Mouse (Mus musculus) embryonic fibroblast, embryonic 13.5 days (primary cell): ENCODE measurements around the gene Atat1. TPM values are rescaled to one million over a fixed set of nuclear protein-coding genes. Genes with fewer than 3 reads are reported as not detected.

Experiments used
- H3K27ac ChIP-seq: 2 replicates; pipeline ENCODE4 v1.5.1; 2012; ENCODE audit warnings: low read length, control low read depth, inconsistent platforms; ENCODE audit not compliant: insufficient read depth
- H3K4me1 ChIP-seq: 2 replicates; pipeline ENCODE4 v1.6.1; 2011; ENCODE audit warnings: low read length; ENCODE audit not compliant: control insufficient read depth, insufficient read depth
- H3K4me3 ChIP-seq: 2 replicates; pipeline ENCODE4 v1.5.1; 2011; ENCODE audit warnings: mild to moderate bottlenecking, control low read depth, low read length; ENCODE audit not compliant: insufficient read depth
- CTCF ChIP-seq: IDR thresholded peaks from 2 replicates; pipeline ENCODE4 v1.5.1; 2011; ENCODE audit warnings: mild to moderate bottlenecking, control low read depth, low read length, moderate library complexity, borderline replicate concordance; ENCODE audit not compliant: insufficient read depth
- POLR2A ChIP-seq: IDR thresholded peaks from 2 replicates; pipeline ENCODE4 v1.6.1; 2011; ENCODE audit warnings: low read depth, mild to moderate bottlenecking, control low read depth, low read length, moderate library complexity
- polyA plus RNA-seq: library from polyadenylated mRNA; stranded (reverse); fragments of >200 nt; gene quantifications from 2 replicates; pipeline ENCODE4 v1.2.4, GENCODE M21; 2011; ENCODE audit warnings: low read depth; ENCODE audit not compliant: missing spikeins, insufficient read length

Atat1 gene
- polyA plus RNA-seq, 1 experiment: 34.7 TPM

DNA sequence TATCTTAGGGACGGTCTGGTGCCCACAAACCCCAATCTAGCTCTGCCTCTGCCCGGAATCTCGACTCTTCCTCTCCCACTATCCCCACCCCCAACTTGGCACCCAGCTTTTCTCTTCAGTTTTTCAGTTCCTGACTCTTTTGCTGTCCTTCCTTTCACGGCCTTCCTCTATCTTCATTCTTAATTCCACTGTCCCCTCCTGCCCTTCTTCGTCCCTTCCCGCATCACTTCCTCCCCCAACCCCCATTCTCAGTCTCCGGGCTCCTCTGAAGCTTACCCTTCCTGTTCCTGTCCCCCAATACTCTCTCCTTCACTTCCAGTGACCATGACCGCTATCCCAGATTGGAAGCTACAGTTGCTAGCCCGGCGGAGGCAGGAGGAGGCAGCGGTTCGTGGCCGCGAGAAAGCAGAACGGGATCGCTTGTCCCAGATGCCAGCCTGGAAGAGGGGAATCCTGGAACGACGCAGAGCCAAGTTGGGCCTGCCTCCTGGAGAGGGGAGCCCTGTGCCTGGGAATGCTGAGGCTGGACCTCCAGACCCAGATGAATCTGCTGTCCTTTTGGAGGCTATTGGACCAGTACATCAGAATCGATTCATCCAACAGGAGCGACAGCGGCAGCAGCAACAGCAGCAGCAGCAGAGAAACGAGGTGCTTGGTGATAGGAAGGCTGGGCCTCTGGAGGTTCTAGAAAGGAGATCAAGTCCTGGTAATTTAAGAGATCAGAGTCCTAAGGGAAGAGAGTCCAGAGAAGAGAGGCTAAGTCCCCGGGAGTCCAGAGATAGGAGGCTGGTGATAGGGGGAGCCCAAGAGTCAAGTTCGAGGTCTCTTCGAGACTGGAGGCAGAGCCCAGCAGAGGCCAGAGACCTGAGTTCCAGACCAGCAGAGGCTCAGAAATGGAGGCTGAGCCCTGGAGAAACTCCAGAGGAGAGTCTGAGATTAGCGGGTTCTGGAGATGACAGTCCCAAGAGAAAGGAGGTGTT lies 42.7 kb downstream of the Atat1 start:
- TF ChIP-seq POLR2A (0 out of 2 replicates have a peak, but pooled peaks have one; percentile 11), CTCF (no peak)
- peaks cover 7% of the 10 kb centered on the region; the same call in 1 of the 2 replicates for H3K4me1 ChIP-seq
- H3K27ac ChIP-seq: peak overlapping the region; percentile 99
- peak overlapping the region; percentile 95 for H3K4me3 ChIP-seq

DNA sequence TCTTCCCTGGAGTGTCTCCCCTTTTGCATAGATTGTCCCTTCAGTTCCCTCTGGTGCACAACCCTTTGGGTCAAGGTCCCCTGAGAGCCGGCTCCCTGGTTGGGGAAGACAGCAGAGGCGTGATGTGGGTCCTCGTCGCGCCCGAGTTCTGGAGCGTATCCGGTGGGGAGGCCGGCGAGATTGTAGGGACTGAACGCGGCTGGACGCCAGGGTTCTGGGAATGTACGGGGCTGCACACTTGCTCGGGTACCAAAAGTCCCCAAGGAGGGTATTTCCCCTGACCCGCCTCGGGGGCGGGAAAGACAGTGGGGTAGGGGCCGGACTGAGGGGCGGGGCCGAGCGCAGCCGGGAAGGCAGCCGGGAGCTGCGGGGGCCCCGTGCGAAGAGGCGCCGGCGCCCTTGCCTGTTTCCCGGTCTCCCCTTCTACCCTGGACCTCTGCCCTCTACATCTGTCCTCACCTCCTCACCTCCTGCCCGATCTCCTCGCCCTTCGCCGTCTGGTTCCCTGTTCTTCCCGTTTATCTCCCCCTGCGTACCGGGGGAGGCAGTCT lies 43.5 kb downstream of the Atat1 start:
- TF ChIP-seq POLR2A (peak; percentile 77), CTCF (no peak)
- Histone ChIP-seq H3K4me1 (peaks cover 9% of the 10 kb centered on the region), H3K4me3 (peak overlapping the region; percentile 95), H3K27ac (peak overlapping the region; percentile 99)

DNA sequence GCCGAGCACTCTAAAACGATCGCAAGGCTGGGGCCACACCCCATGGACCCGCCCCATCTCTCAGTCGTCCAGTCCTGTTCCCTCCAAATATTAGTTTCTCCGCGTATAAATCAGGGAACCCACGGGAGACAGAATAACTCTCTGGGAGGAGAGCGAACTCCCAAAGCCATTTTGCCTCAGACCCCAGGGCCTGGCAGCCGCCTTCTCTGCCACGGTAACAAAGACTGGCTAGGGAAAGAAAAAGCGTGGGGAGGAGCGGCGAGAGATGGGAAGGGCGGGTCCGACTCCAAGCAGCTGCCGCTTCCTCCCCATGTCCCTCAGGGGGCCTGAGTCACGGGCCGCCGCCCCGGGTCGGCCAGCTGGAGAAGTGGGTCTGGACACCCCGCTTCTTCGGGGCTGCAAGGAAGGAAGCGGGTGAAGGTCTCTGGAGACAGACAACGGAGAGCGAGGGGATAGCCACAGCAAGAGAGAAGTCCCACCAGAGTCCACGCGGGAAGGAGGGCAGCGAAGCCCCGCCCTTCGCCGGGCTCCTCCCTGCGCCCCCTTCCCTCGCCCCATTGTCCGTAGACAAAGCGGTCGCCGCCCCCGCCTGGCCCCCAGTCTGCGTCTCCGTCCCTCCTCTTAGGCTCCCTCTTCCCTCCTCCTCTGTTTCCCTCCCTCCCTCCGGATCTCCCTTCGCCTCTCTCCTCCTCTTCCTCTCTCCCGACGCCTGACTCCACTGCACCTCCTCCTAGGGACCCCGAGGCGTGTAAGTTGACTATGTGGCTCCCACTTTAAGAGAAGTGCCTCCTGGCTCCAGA lies 44.2 kb downstream of the Atat1 start, which contains the start of gene Ppp1r18:
Gene Ppp1r18, plus strand, starts transcription at position 113 of the 800 bp plus-strand sequence.
- Histone ChIP-seq H3K4me1 (peaks cover 9% of the 10 kb centered on the region), H3K27ac (peak within 1 kb of the TSS; percentile 99), H3K4me3 (peak within 1 kb of the TSS; percentile 95)
- TF ChIP-seq POLR2A: peak; percentile 88
- TF ChIP-seq CTCF: no peak

DNA sequence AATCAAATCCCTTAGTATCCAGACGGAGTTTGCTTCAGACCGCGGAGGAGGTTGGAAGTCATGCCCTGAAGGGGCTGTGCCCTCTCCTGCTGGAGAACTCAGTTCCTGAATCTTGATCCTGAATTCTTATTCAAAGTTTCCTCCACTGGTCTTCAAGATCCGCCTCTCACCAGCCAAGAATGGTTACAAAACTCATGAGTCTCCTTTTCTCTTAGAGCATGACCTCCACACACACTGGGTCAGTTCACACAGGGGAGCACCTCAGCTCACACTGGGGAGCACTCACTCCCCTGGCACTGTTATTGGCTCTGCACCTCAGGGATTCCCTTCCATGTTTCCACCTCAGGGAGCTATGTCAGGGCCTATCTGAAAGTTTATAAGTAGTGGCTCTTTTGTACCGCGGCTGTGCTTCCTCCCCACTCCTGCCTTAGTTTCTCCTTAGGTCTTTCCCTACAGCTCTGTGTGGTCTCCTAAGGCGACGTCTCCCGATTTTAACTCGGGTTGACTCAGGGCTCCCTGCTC lies 45.0 kb downstream of the Atat1 start:
- Histone ChIP-seq H3K4me1 (peaks cover 12% of the 10 kb centered on the region), H3K4me3 (peak overlapping the region; percentile 95), H3K27ac (peak overlapping the region; percentile 99)
- peak; percentile 46; the same call in 1 of the 2 replicates for TF ChIP-seq POLR2A
- no peak for TF ChIP-seq CTCF

DNA sequence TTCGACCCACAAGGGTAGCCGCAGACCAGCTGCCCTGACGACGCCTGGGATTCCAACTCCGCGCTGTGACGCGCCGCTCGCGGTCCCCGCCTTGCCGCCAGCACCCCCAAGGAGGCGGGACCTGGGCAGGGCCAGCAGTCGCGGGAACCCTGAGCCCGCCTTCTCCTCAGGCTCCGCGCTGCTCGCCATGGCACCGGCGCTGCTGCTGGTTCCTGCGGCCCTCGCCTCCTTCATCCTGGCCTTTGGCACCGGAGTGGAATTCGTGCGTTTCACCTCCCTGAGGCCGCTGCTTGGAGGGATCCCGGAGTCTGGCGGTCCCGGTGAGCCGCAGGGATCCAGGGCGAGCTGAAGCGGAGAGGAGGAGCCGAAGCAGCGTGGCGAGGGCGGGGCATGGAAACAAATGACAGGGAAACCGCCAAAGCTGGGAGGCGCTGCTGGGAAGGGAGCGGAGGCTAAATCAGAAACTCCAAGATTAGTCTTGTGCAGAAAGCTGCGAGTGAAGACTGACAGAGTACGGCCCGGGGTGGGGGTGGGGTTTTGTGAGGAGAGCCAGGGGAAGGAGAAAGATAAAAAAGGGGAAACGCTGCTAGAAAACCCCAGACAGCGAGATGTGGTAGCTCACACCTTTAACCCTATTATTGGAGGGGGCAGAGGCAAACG lies 48.5 kb downstream of the Atat1 start, which contains the start of gene Nrm:
Gene Nrm, plus strand, starts transcription at position 121 of the 660 bp plus-strand sequence.
- H3K4me3 ChIP-seq: peak within 1 kb of the TSS; percentile 70
- H3K27ac ChIP-seq: peak within 1 kb of the TSS; percentile 81
- TF ChIP-seq CTCF (no peak; the same call in 1 of the 2 replicates), POLR2A (peak; percentile 76)
- peaks cover 12% of the 10 kb centered on the region for H3K4me1 ChIP-seq

DNA sequence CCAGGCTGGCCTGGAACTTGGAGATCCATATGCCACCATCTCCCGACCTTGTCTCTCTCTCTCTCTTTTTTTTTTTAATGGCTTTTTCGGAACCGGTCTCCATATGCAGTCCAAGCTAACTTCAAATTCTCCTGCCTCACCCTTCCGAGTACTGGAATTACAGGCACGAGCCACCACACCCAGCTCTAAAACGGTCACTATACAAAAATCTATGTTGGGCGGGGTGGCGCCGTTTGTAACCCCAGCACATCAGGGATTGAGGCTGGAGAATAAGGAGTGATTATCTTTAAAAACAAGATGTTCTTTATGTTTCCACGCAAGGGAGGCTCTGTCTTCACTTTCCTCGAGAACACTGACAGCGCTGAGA lies 49.1 kb downstream of the Atat1 start:
- TF ChIP-seq POLR2A: no peak; the same call in 1 of the 2 replicates
- TF ChIP-seq CTCF: no peak
- peaks cover 12% of the 10 kb centered on the region for H3K4me1 ChIP-seq
- 0 out of 2 replicates have a peak overlapping the region, but pooled peaks have one; percentile 70 for H3K4me3 ChIP-seq
- H3K27ac ChIP-seq: peak overlapping the region; percentile 77

DNA sequence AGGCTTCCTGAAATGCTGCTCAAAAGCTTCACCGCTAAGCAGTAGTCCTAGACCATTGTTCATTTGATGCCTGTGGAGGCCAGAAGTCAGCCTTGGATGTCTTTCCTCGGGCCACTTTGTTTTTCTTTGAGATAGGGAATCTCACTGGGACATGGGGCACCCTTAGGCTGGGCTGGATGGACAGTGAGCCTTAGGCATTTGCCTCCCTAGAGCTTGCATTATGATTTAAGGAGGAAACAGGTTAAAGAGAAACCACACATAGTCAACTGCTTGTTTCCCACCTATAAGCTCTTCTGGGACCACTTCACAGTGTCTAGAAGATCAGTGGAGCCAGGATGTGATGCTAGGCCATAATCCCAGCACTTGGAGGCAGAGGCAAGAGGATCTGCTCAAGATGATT lies 50.0 kb downstream of the Atat1 start:
- Histone ChIP-seq H3K4me1 (peaks cover 9% of the 10 kb centered on the region), H3K4me3 (no peak overlapping the region), H3K27ac (no peak overlapping the region)
- no peak for TF ChIP-seq CTCF
- TF ChIP-seq POLR2A: no peak

DNA sequence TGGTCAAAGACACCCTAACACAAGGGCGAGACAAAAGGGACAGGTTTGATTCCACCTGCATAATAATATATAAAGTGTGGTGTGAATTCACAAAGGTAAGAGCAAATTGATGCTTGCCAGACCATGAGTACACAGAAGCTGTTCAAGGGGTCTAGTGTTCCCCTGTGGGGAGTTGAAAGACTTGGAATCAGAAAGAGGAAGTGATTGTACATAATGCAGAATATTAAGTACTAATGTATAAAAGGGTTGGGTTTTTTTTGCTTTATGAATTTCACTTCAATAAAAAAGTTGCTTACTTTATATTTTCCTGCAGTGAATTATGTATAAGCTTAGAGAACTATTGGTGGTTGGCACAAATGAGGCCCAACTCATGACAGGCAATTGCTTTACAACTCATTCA lies 50.5 kb downstream of the Atat1 start:
- Histone ChIP-seq H3K27ac (no peak overlapping the region), H3K4me1 (peaks cover 5% of the 10 kb centered on the region), H3K4me3 (no peak overlapping the region)
- TF ChIP-seq CTCF (no peak), POLR2A (no peak)
